Mouse (Mus musculus) hindbrain, embryonic 16.5 days (tissue): ENCODE data around the gene Nr4a1. TPM values are rescaled to one million over a fixed set of nuclear protein-coding genes. Genes with fewer than 3 reads are reported as not detected.

Experiments
- ATAC-seq: fragments of 200-750 bp; cut with Nextera tagmentation; 2 replicates; pipeline ENCODE4 v1.8.0; 2017; ENCODE audit warnings: moderate TSS enrichment, moderate library complexity
- H3K27ac ChIP-seq: fragments of 300-500 bp; sonication (generic); 2 replicates; pipeline ENCODE4 v1.5.1; 2014; ENCODE audit warnings: low read depth, mild to moderate bottlenecking, control low read depth, low read length, moderate library complexity
- H3K27me3 ChIP-seq: fragments of 300-500 bp; sonication (generic); replicated peaks from 2 replicates; pipeline ENCODE4 v1.6.1; 2014; ENCODE audit warnings: low read length; ENCODE audit not compliant: control insufficient read depth, insufficient read depth
- H3K36me3 ChIP-seq: fragments of 300-500 bp; sonication (generic); 2 replicates; pipeline ENCODE4 v1.6.1; 2014; ENCODE audit warnings: mild to moderate bottlenecking, low read length, moderate library complexity, mixed read lengths; ENCODE audit not compliant: control insufficient read depth, insufficient read depth
- H3K4me1 ChIP-seq: fragments of 300-500 bp; sonication (generic); 2 replicates; pipeline ENCODE4 v1.6.1; 2014; ENCODE audit warnings: low read depth, low read length; ENCODE audit not compliant: control insufficient read depth, insufficient read depth
- H3K4me2 ChIP-seq: fragments of 300-500 bp; sonication (generic); 2 replicates; pipeline ENCODE4 v1.6.1; 2014; ENCODE audit warnings: mild to moderate bottlenecking, low read length, control low read depth, moderate library complexity
- H3K4me3 ChIP-seq: fragments of 300-500 bp; sonication (generic); 2 replicates; pipeline ENCODE4 v1.5.1; 2014; ENCODE audit warnings: mild to moderate bottlenecking, low read length, control low read depth, moderate library complexity
- H3K9ac ChIP-seq: fragments of 300-500 bp; sonication (generic); 2 replicates; pipeline ENCODE4 v1.6.1; 2014; ENCODE audit warnings: low read depth, mild to moderate bottlenecking, control low read depth, low read length, moderate library complexity
- H3K9me3 ChIP-seq: fragments of 300-500 bp; sonication (generic); 2 replicates; pipeline ENCODE4 v1.6.1; 2014; ENCODE audit warnings: mild to moderate bottlenecking, low read length, moderate library complexity; ENCODE audit not compliant: control insufficient read depth
- WGBS: fragments of 180-500 bp; shearing (Covaris S2); extraction: QIAGEN DNeasy Blood & Tissue Kit; methylation state at CpG from one replicate; pipeline ENCODE4 v1.1.7; 2014; 5-methylcytosine and 5-hydroxymethylcytosine counted together
- polyA plus RNA-seq: library from polyadenylated mRNA; unstranded; fragments of >200 nt; fragmentation: Nextera tagmentation; extraction: Ambion mirVana; gene quantifications from 2 replicates; pipeline ENCODE4 v1.2.1, GENCODE M21; 2015

Gene Nr4a1
- polyA plus RNA-seq, 1 experiment from 2014 or later, result 7.2 TPM

DNA sequence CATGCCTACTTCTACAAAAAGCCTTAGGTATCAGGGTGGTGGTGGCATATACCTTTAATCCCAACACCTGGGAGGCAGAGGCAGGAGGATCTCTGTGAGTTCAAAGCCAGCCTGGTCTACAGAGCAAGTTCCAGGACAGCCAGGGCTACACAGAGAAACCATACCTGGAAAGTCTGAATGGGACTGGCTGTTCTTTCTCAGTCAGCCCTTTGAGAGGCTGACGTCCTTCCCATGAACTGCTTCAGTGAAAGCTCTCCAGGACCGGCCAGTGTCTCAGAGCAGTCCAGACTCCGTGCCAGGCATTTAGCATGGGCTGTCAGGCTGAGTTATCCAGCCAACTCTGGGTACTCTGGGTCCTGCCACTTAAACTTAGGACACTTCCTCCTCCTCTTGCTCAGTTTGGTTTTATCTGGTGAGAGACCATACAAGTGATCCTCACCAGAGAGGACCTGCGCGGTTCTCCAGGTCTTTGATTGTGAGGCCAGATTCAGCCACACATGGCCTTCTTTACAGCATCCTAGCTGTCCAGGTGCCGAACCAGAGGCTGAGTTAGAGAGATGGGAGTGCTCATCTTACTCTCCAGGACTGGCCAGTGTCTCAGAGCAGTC lies 66.0 kb downstream of the Nr4a1 start:
- no peak overlapping the region for H3K9ac ChIP-seq
- WGBS, result 87% methylated on average over 6 of the region's 6 CpGs
- ATAC-seq, result no peak

DNA sequence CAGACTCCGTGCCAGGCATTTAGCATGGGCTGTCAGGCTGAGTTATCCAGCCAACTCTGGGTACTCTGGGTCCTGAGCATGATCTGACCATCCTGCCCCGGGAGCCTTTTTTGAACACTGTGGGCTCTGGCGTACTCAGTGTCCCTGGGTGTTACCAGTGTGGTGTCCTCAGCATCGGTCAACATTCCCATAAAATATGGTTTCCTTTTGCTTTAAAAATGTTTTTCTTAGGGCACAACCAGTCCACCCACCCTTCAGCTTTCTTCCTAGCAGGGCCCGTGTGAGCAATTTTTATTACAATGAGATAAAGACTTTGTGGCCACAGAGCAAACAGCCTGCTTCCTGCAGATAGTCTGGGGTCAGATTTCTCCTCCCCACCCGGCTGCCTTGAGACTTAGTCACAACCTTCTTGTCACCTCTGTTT lies 66.6 kb downstream of the Nr4a1 start:
- ATAC-seq, result no peak
- H3K4me3 ChIP-seq, result no peak overlapping the region
- H3K4me2 ChIP-seq, result no peak overlapping the region
- H3K36me3 ChIP-seq, result no peaks in the 10 kb centered on the region
- H3K9me3 ChIP-seq, result no peaks in the 10 kb centered on the region
- no peak overlapping the region for H3K9ac ChIP-seq
- no peaks in the 10 kb centered on the region; the same call in 1 of the 2 replicates for H3K4me1 ChIP-seq
- WGBS, result 71% methylated on average over 6 of the region's 6 CpGs
- no peak overlapping the region for H3K27ac ChIP-seq
- H3K27me3 ChIP-seq, result no peaks in the 10 kb centered on the region

More for the DNA sequence above, 66.0 kb downstream of the Nr4a1 start:
- Histone ChIP-seq H3K4me2 (no peak overlapping the region), H3K4me1 (no peaks in the 10 kb centered on the region; the same call in 1 of the 2 replicates), H3K36me3 (no peaks in the 10 kb centered on the region), H3K4me3 (no peak overlapping the region), H3K9me3 (no peaks in the 10 kb centered on the region), H3K27ac (no peak overlapping the region), H3K27me3 (no peaks in the 10 kb centered on the region)

DNA sequence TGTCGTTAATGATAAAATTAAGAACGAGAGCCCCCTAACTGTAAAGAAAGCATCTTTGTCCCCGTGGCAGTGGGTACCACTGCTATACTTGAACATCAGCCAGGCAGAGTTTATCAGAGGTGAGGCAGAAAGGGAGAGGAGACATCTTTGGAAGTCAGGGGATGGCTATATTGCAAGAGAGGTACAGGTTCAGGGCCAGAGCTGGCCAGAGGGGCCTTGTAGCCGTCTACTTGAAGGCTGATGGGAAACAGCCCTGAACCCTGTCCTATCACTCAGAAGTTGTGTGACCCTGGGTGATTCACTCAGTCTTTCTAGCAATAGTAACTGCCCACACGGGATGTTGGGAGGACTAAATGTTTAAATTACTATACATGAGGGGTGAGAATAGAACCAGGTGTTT lies 67.1 kb downstream of the Nr4a1 start:
- no peak overlapping the region for H3K9ac ChIP-seq
- no peak for ATAC-seq
- WGBS, result 75% methylated on average over 5 of the region's 5 CpGs

DNA sequence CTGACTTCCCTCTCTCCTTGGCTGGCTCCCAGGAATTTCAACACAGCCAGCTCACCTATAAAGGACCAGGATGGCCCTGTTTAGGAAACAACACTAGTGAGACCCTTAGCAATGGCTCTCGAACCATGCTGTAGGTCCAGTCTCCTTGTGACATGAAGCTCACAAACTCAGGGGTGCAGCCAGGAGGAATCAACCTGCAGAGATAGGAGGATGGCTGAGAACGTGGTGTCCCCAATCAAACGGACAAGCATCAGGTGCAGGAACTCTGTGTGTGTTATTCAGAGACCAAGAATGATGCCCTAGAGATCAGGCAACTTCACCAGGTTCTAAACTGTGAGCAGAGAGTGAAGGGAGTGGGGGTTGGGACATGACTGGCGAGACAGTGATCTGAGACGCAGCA lies 68.0 kb downstream of the Nr4a1 start:
- ATAC-seq, result no peak
- no peaks in the 10 kb centered on the region for H3K27me3 ChIP-seq
- WGBS, result 90% methylated on average over 5 of the region's 5 CpGs
- no peak overlapping the region for H3K4me3 ChIP-seq
- H3K4me1 ChIP-seq, result no peaks in the 10 kb centered on the region
- H3K9me3 ChIP-seq, result no peaks in the 10 kb centered on the region
- H3K4me2 ChIP-seq, result no peak overlapping the region
- no peak overlapping the region for H3K27ac ChIP-seq
- H3K9ac ChIP-seq, result no peak overlapping the region
- H3K36me3 ChIP-seq, result no peaks in the 10 kb centered on the region

More for the DNA sequence above, 67.1 kb downstream of the Nr4a1 start:
- Histone ChIP-seq H3K27ac (no peak overlapping the region), H3K27me3 (no peaks in the 10 kb centered on the region), H3K4me3 (no peak overlapping the region), H3K9me3 (no peaks in the 10 kb centered on the region), H3K4me1 (no peaks in the 10 kb centered on the region; the same call in 1 of the 2 replicates), H3K36me3 (no peaks in the 10 kb centered on the region), H3K4me2 (no peak overlapping the region)

DNA sequence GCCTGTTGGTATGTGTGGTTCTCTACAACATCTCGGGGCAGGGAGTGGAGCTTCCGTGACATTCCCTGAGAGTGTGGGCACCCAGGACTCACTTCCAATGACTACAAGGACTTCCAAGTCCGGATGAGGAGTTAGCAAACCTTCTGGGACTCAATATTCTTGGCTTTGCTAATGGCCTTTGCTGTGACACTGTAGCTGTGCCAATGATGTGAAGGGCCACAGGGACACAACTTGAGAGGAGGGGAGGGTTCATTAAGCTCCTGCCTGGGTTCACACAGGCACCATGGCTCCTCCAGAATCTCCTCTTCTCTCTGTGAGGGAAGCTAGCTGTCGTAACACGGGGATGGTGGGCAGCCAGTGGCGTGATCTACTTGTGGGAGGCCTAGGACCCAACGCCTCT lies 68.6 kb downstream of the Nr4a1 start:
- no peak overlapping the region for H3K9ac ChIP-seq
- no peak for ATAC-seq
- H3K4me3 ChIP-seq, result no peak overlapping the region
- no peaks in the 10 kb centered on the region for H3K4me1 ChIP-seq
- no peaks in the 10 kb centered on the region for H3K9me3 ChIP-seq
- WGBS, result 91% methylated on average over 7 of the region's 7 CpGs
- H3K36me3 ChIP-seq, result no peaks in the 10 kb centered on the region
- H3K4me2 ChIP-seq, result no peak overlapping the region
- no peak overlapping the region for H3K27ac ChIP-seq
- no peaks in the 10 kb centered on the region for H3K27me3 ChIP-seq

DNA sequence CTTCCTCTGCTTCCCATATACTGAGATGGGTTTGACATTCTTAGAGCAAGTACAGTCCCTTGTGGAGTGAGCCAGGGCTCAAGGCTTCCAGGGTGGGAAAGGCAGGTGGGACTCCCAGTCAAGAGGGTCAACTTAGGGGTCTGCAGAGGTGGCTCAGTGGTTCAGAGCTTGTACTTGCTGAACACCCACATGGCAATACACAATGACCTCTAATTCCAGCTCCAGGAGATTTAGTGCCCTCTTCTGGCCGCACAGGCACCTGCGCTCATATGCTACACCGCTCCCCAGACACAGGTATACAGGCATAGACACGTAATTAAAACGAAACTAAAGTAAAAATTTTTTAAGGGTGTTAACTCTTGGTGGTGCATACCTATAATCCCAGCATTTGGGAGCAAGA lies 69.4 kb downstream of the Nr4a1 start:
- H3K4me2 ChIP-seq, result no peak overlapping the region
- no peak overlapping the region for H3K9ac ChIP-seq
- no peaks in the 10 kb centered on the region for H3K27me3 ChIP-seq
- no peak overlapping the region for H3K27ac ChIP-seq
- H3K36me3 ChIP-seq, result no peaks in the 10 kb centered on the region
- H3K4me3 ChIP-seq, result no peak overlapping the region
- H3K9me3 ChIP-seq, result no peaks in the 10 kb centered on the region
- no peaks in the 10 kb centered on the region for H3K4me1 ChIP-seq
- WGBS, result 93% methylated on average over 5 of the region's 5 CpGs
- ATAC-seq, result no peak

Other genes starting within 250 kb of the Nr4a1 start
- not detected in 2 replicates for gene Gm47841, start 206.9 kb upstream of the Nr4a1 start, polyA plus RNA-seq
- gene Fignl2, start 175.7 kb upstream of the Nr4a1 start, polyA plus RNA-seq, result 0.06 and 0.09 TPM in 2 replicates
- gene Ankrd33, start 138.5 kb upstream of the Nr4a1 start, polyA plus RNA-seq, result not detected in 2 replicates
- 10.2 and 12.7 TPM in 2 replicates for gene Acvrl1, start 125.7 kb upstream of the Nr4a1 start, polyA plus RNA-seq
- gene Acvr1b, start 80.2 kb upstream of the Nr4a1 start, polyA plus RNA-seq, result 22.4 and 24.1 TPM in 2 replicates
- gene Grasp, start 30.1 kb upstream of the Nr4a1 start, polyA plus RNA-seq, result 1.1 and 1.7 TPM in 2 replicates
- gene Atg101, start 30.0 kb downstream of the Nr4a1 start, polyA plus RNA-seq, result 79.6 and 81.3 TPM in 2 replicates
- gene 6030408B16Rik, start 38.9 kb downstream of the Nr4a1 start, polyA plus RNA-seq, result 0.13 and 0.21 TPM in 2 replicates
- gene Krt80, start 115.9 kb downstream of the Nr4a1 start, polyA plus RNA-seq, result 0.25 and 0.38 TPM in 2 replicates
- gene Krt7, start 156.8 kb downstream of the Nr4a1 start, polyA plus RNA-seq, result 1.1 and 1.3 TPM in 2 replicates
- gene Krt87, start 184.5 kb downstream of the Nr4a1 start, polyA plus RNA-seq, result 1.0 and 1.2 TPM in 2 replicates
- not detected in 2 replicates for gene Krt88, start 193.5 kb downstream of the Nr4a1 start, polyA plus RNA-seq
- gene Krt81, start 209.5 kb downstream of the Nr4a1 start, polyA plus RNA-seq, result 0.20 TPM in 1 of 2 replicates, not detected in the other
- gene Krt86, start 219.2 kb downstream of the Nr4a1 start, polyA plus RNA-seq, result 0.10 and 0.12 TPM in 2 replicates
- not detected in 2 replicates for gene Krt83, start 237.2 kb downstream of the Nr4a1 start, polyA plus RNA-seq